Mouse (Mus musculus) CH12.LX (cell line): ENCODE measurements around the gene Sult1a1. TPM values are rescaled to one million over a fixed set of nuclear protein-coding genes. Genes with fewer than 3 reads are reported as not detected.

Experiments
- DNase-seq: peaks from one replicate; pipeline ENCODE4 v3.0.0-alpha.2; 2013; ENCODE audit errors: extremely low read depth
- H3K27ac ChIP-seq: 2 replicates; pipeline ENCODE4 v1.5.1; 2012; ENCODE audit warnings: low read depth, mild to moderate bottlenecking, control low read depth, moderate library complexity; ENCODE audit not compliant: insufficient read depth
- H3K27me3 ChIP-seq: replicated peaks from 2 replicates; pipeline ENCODE3; 2012; ENCODE audit warnings: inconsistent platforms
- H3K36me3 ChIP-seq, 2 experiments: replicated peaks in 1 of 2; 2 replicates each; pipeline versions ENCODE3 to v1.6.1; 2012; ENCODE audit warnings: inconsistent platforms in 1 of 2, low read length in 1 of 2, mild to moderate bottlenecking in 1 of 2, mixed read lengths in 1 of 2, moderate library complexity in 1 of 2; ENCODE audit not compliant: control insufficient read depth in 1 of 2, insufficient read depth in 1 of 2
- H3K4me1 ChIP-seq, 2 experiments: 2 replicates each; pipeline ENCODE4 v1.6.1; 2012; ENCODE audit warnings: inconsistent platforms in 1 of 2, moderate library complexity in 1 of 2; ENCODE audit not compliant: insufficient read depth in 2 of 2, control insufficient read depth in 1 of 2
- H3K4me2 ChIP-seq: 2 replicates; pipeline ENCODE4 v1.6.1; 2012; ENCODE audit warnings: low read depth, mild to moderate bottlenecking, control low read depth; ENCODE audit not compliant: poor library complexity, insufficient read depth, severe bottlenecking
- H3K4me3 ChIP-seq, 3 experiments: fragments of 150-350 bp in 1 of 3; sonication (generic) in 1 of 3; replicated peaks in 1 of 3; 2 replicates each; pipeline versions ENCODE3 to v1.5.1; 2011 to 2012; ENCODE audit warnings: low read depth in 2 of 3, low read length in 2 of 3, mild to moderate bottlenecking in 2 of 3, moderate library complexity in 2 of 3, control low read depth in 1 of 3, improper control_type of control experiment in 1 of 3, inconsistent platforms in 1 of 3, mixed read lengths in 1 of 3; ENCODE audit not compliant: poor library complexity in 1 of 3
- H3K79me2 ChIP-seq: replicated peaks from 2 replicates; pipeline ENCODE4 v1.6.1; 2012; ENCODE audit warnings: mild to moderate bottlenecking, moderate library complexity; ENCODE audit not compliant: control insufficient read depth, poor library complexity, insufficient read depth, severe bottlenecking; ENCODE audit errors: extremely low read depth
- H3K9ac ChIP-seq: 2 replicates; pipeline ENCODE4 v1.6.1; 2012; ENCODE audit warnings: low read depth, mild to moderate bottlenecking, control low read depth, moderate library complexity; ENCODE audit not compliant: insufficient read depth
- H3K9me3 ChIP-seq: replicated peaks from 2 replicates; pipeline ENCODE3; 2012; ENCODE audit warnings: low read length, inconsistent platforms, mixed read lengths
- BHLHE40 ChIP-seq: IDR thresholded peaks from 2 replicates; pipeline ENCODE4 v1.6.1; 2011; ENCODE audit warnings: mild to moderate bottlenecking, low read depth, low read length, improper control_type of control experiment
- CHD1 ChIP-seq: IDR thresholded peaks from 2 replicates; pipeline ENCODE4 v1.6.1; 2012; ENCODE audit warnings: low read depth, low read length, improper control_type of control experiment, inconsistent platforms
- CHD2 ChIP-seq: IDR thresholded peaks from 2 replicates; pipeline ENCODE4 v1.6.1; 2011; ENCODE audit warnings: low read length, improper control_type of control experiment
- CTCF ChIP-seq, 2 experiments: IDR thresholded peaks in 1 of 2; conservative IDR thresholded peaks in 1 of 2; 2 replicates each; pipeline ENCODE4 v1.5.1; 2011 to 2012; ENCODE audit warnings: low read depth in 2 of 2, low read length in 2 of 2, improper control_type of control experiment in 1 of 2, inconsistent platforms in 1 of 2, mild to moderate bottlenecking in 1 of 2, moderate library complexity in 1 of 2
- E2F4 ChIP-seq: IDR thresholded peaks from 2 replicates; pipeline ENCODE4 v1.6.1; 2011; ENCODE audit warnings: low read depth, low read length, improper control_type of control experiment; ENCODE audit not compliant: insufficient replicate concordance
- ELF1 ChIP-seq: IDR thresholded peaks from 2 replicates; pipeline ENCODE4 v1.6.1; 2014; ENCODE audit warnings: low read depth, mild to moderate bottlenecking, inconsistent platforms, low read length, improper control_type of control experiment
- EP300 ChIP-seq: IDR thresholded peaks from 2 replicates; pipeline ENCODE4 v1.6.1; 2011; ENCODE audit warnings: low read length, improper control_type of control experiment
- ETS1 ChIP-seq: conservative IDR thresholded peaks from 2 replicates; pipeline ENCODE4 v1.6.1; 2012; ENCODE audit warnings: low read depth, mild to moderate bottlenecking, inconsistent platforms, low read length, improper control_type of control experiment, moderate library complexity
- GABPA ChIP-seq: IDR thresholded peaks from 2 replicates; pipeline ENCODE4 v1.6.1; 2012; ENCODE audit warnings: low read depth, low read length, improper control_type of control experiment, inconsistent platforms; ENCODE audit not compliant: insufficient replicate concordance
- HCFC1 ChIP-seq: IDR thresholded peaks from 2 replicates; pipeline ENCODE4 v1.6.1; 2012; ENCODE audit warnings: low read depth, mild to moderate bottlenecking, inconsistent platforms, low read length, improper control_type of control experiment
- IRF4 ChIP-seq: IDR thresholded peaks from 2 replicates; pipeline ENCODE4 v1.6.1; 2014; ENCODE audit warnings: low read depth, mild to moderate bottlenecking, inconsistent platforms, low read length, improper control_type of control experiment
- JUN ChIP-seq: IDR thresholded peaks from 2 replicates; pipeline ENCODE4 v1.6.1; 2011; ENCODE audit warnings: low read depth, mild to moderate bottlenecking, low read length, improper control_type of control experiment, moderate library complexity; ENCODE audit not compliant: insufficient read depth
- JUND ChIP-seq: conservative IDR thresholded peaks from 2 replicates; pipeline ENCODE4 v1.6.1; 2011; ENCODE audit warnings: low read depth, low read length, improper control_type of control experiment
- KAT2A ChIP-seq: IDR thresholded peaks from 2 replicates; pipeline ENCODE4 v1.6.1; 2012; ENCODE audit warnings: low read length, improper control_type of control experiment, inconsistent platforms; ENCODE audit not compliant: insufficient replicate concordance
- MAFK ChIP-seq: IDR thresholded peaks from 2 replicates; pipeline ENCODE4 v1.6.1; 2011; ENCODE audit warnings: low read length, improper control_type of control experiment; ENCODE audit not compliant: insufficient replicate concordance
- MAX ChIP-seq: IDR thresholded peaks from 2 replicates; pipeline ENCODE4 v1.6.1; 2011; ENCODE audit warnings: low read length, improper control_type of control experiment
- MAZ ChIP-seq: IDR thresholded peaks from 2 replicates; pipeline ENCODE4 v1.6.1; 2012; ENCODE audit warnings: low read depth, mild to moderate bottlenecking, inconsistent platforms, low read length, improper control_type of control experiment, moderate library complexity
- MEF2A ChIP-seq: IDR thresholded peaks from 2 replicates; pipeline ENCODE4 v1.6.1; 2014; ENCODE audit warnings: low read depth, mild to moderate bottlenecking, inconsistent platforms, low read length, improper control_type of control experiment, borderline replicate concordance
- MXI1 ChIP-seq: IDR thresholded peaks from 2 replicates; pipeline ENCODE4 v1.6.1; 2011; ENCODE audit warnings: mild to moderate bottlenecking, low read depth, low read length, improper control_type of control experiment
- MYC ChIP-seq: IDR thresholded peaks from 2 replicates; pipeline ENCODE4 v1.6.1; 2011; ENCODE audit warnings: low read depth, mild to moderate bottlenecking, improper control_type of control experiment, low read length
- NELFE ChIP-seq: IDR thresholded peaks from 2 replicates; pipeline ENCODE4 v1.6.1; 2011; ENCODE audit warnings: low read depth, low read length, improper control_type of control experiment
- NRF1 ChIP-seq: IDR thresholded peaks from 2 replicates; pipeline ENCODE4 v1.6.1; 2014; ENCODE audit warnings: low read depth, mild to moderate bottlenecking, inconsistent platforms, low read length, improper control_type of control experiment, moderate library complexity
- PAX5 ChIP-seq: IDR thresholded peaks from 2 replicates; pipeline ENCODE4 v1.6.1; 2012; ENCODE audit warnings: low read length, inconsistent platforms, mixed read lengths
- POLR2A ChIP-seq: IDR thresholded peaks from 2 replicates; pipeline ENCODE4 v1.6.1; 2011; ENCODE audit warnings: low read depth, mild to moderate bottlenecking, improper control_type of control experiment, low read length
- POLR2AphosphoS2 ChIP-seq: IDR thresholded peaks from 2 replicates; pipeline ENCODE4 v1.6.1; 2011; ENCODE audit warnings: low read depth, low read length, improper control_type of control experiment
- RAD21 ChIP-seq: IDR thresholded peaks from 2 replicates; pipeline ENCODE4 v1.6.1; 2011; ENCODE audit warnings: low read depth, mild to moderate bottlenecking, low read length, improper control_type of control experiment, moderate library complexity
- RCOR1 ChIP-seq: conservative IDR thresholded peaks from 2 replicates; pipeline ENCODE4 v1.6.1; 2012; ENCODE audit warnings: low read depth, mild to moderate bottlenecking, inconsistent platforms, low read length, improper control_type of control experiment
- SIN3A ChIP-seq: IDR thresholded peaks from 2 replicates; pipeline ENCODE4 v1.6.1; 2012; ENCODE audit warnings: low read length, improper control_type of control experiment, inconsistent platforms
- SMC3 ChIP-seq: IDR thresholded peaks from 2 replicates; pipeline ENCODE4 v1.6.1; 2011; ENCODE audit warnings: low read depth, low read length, improper control_type of control experiment
- TBP ChIP-seq: conservative IDR thresholded peaks from 2 replicates; pipeline ENCODE4 v1.6.1; 2011; ENCODE audit warnings: low read depth, low read length, improper control_type of control experiment
- TCF12 ChIP-seq: IDR thresholded peaks from 2 replicates; pipeline ENCODE4 v1.6.1; 2014; ENCODE audit warnings: low read depth, mild to moderate bottlenecking, inconsistent platforms, low read length, improper control_type of control experiment
- UBTF ChIP-seq: IDR thresholded peaks from 2 replicates; pipeline ENCODE4 v1.6.1; 2012; ENCODE audit warnings: low read depth, mild to moderate bottlenecking, inconsistent platforms, low read length, improper control_type of control experiment, moderate library complexity
- USF1 ChIP-seq: IDR thresholded peaks from 2 replicates; pipeline ENCODE4 v1.6.1; 2014; ENCODE audit warnings: low read depth, mild to moderate bottlenecking, inconsistent platforms, low read length, improper control_type of control experiment
- USF2 ChIP-seq: conservative IDR thresholded peaks from 2 replicates; pipeline ENCODE4 v1.6.1; 2011; ENCODE audit warnings: low read depth, low read length, improper control_type of control experiment
- ZC3H11A ChIP-seq: IDR thresholded peaks from 2 replicates; pipeline ENCODE4 v1.6.1; 2012; ENCODE audit warnings: low read depth, mild to moderate bottlenecking, inconsistent platforms, low read length, improper control_type of control experiment
- ZKSCAN1 ChIP-seq: IDR thresholded peaks from 2 replicates; pipeline ENCODE4 v1.6.1; 2012; ENCODE audit warnings: low read depth, inconsistent platforms, low read length, improper control_type of control experiment, borderline replicate concordance
- ZMIZ1 ChIP-seq: IDR thresholded peaks from 2 replicates; pipeline ENCODE4 v1.6.1; 2012; ENCODE audit warnings: low read depth, mild to moderate bottlenecking, inconsistent platforms, low read length, improper control_type of control experiment
- ZNF384 ChIP-seq: IDR thresholded peaks from 2 replicates; pipeline ENCODE4 v1.6.1; 2012; ENCODE audit warnings: low read depth, low read length, improper control_type of control experiment, inconsistent platforms
- dilution Hi-C: fragments of 300-500 bp; cut with MboI; formaldehyde crosslinking; loops from 2 replicates; pipeline ENCODE4 v1.14.3; 2020; ENCODE audit warnings: low sequenced_read_pairs; ENCODE audit not compliant: extremely low pct_unique_long_range_greater_than_20kb, extremely low pct_ligation_motif_present
- in situ Hi-C: fragments of 300-500 bp; cut with MboI; formaldehyde crosslinking; loops from 3 replicates; pipeline ENCODE4 v1.14.3; 2019; ENCODE audit warnings: low sequenced_read_pairs, low pct_ligation_motif_present, low pct_unique_long_range_greater_than_20kb, mixed read lengths
- polyA plus RNA-seq: library from polyadenylated mRNA; unstranded; fragments of >175 nt; gene quantifications from 2 replicates; pipeline ENCODE4 v1.2.1, GENCODE M21; 2012; ENCODE audit warnings: low read depth; ENCODE audit not compliant: insufficient read length
- total RNA-seq, 2 experiments: library from RNA; depleted of rRNA; stranded (reverse); fragments of 300-350 nt in 1 of 2; fragments of >200 nt in 1 of 2; gene quantifications; 2 replicates each; pipeline ENCODE4 v1.2.3; 2012 to 2014

Gene Sult1a1
- total and polyA plus RNA-seq, 3 experiments, result 0.34 to 0.87 (median 0.87) TPM

- in situ Hi-C loops (loop anchor here (10.0 kb wide), 1 partner anchor 465 kb away; no protein-coding TSS in a partner anchor), dilution Hi-C loops (no loop called here)
- peak within 1 kb of the TSS; percentile 95 for H3K4me2 ChIP-seq
- H3K36me3 ChIP-seq, result peaks cover 0 to 15% of the 10 kb centered on the region in 2 experiments
- H3K9ac ChIP-seq, result peak within 1 kb of the TSS; percentile 61
- peaks cover 9 to 66% of the 10 kb centered on the region in 2 experiments for H3K4me1 ChIP-seq
- no peaks in the 10 kb centered on the region for H3K9me3 ChIP-seq
- peak; percentile 91 for DNase-seq
- TF ChIP-seq UBTF (no peak), USF1 (no peak), SIN3A (peak; percentile 96), POLR2A (peak; percentile 99), TBP (peak; percentile 68; the same call in 1 of the 2 replicates), EP300 (no peak), HCFC1 (peak; percentile 99), ZNF384 (no peak), NELFE (peak; percentile 98), TCF12 (peak; percentile 88), ETS1 (peak; percentile 44; the same call in 1 of the 2 replicates), MEF2A (peak; percentile 58; the same call in 1 of the 2 replicates), SMC3 (no peak), CHD2 (peak; percentile 72; the same call in 1 of the 2 replicates), MAZ (0 out of 2 replicates have a peak, but pooled peaks have one; percentile 40), NRF1 (peak; percentile 86), POLR2AphosphoS2 (peak; percentile 98), CHD1 (0 out of 2 replicates have a peak, but pooled peaks have one; percentile 46), JUN (peak; percentile 10; the same call in 1 of the 2 replicates), ZMIZ1 (peak; percentile 94), ZC3H11A (no peak), MAFK (no peak), ZKSCAN1 (no peak), JUND (no peak), E2F4 (peak; percentile 87; the same call in 1 of the 2 replicates), MAX (peak; percentile 96), BHLHE40 (peak; percentile 45; the same call in 1 of the 2 replicates), CTCF (conservative IDR thresholded peaks at IDR 0.05 in 1 of 2, IDR thresholded peaks at IDR 0.05 in 1 of 2; ENCODE audit: low read depth in 2 of 2, low read length in 2 of 2) (no peak), KAT2A (peak; percentile 95), IRF4 (peak; percentile 58), RAD21 (no peak), ELF1 (peak; percentile 63; the same call in 1 of the 2 replicates), MXI1 (peak; percentile 94), USF2 (no peak), PAX5 (no peak), MYC (peak; percentile 91), GABPA (peak; percentile 64; the same call in 1 of the 2 replicates), RCOR1 (peak; percentile 82)
- TF ChIP-seq, all 38 proteins: peak for 25
- Histone ChIP-seq H3K79me2 (peaks cover 5% of the 10 kb centered on the region), H3K4me3 (peak within 1 kb of the TSS; percentile 65 to 70 (median 66)), H3K27me3 (no peaks in the 10 kb centered on the region), H3K27ac (peak within 1 kb of the TSS; percentile 83)
These were observed 26.8 kb downstream of the Sult1a1 start, which contains the start of gene Sgf29 for GRCm38 (mm10) chr7:126649231-126650051. Gene Sgf29 (plus strand): TSS chr7:126649309.
